Mouse (Mus musculus) spleen, adult 2 months (tissue): ENCODE results near the gene Arl6ip5. TPM values are rescaled to one million over a fixed set of nuclear protein-coding genes. Genes with fewer than 3 reads are reported as not detected.
"Not testable (repeated sequence)": the region's sequence is repeated elsewhere in the genome, so short reads cannot be mapped to it uniquely, and the experiment has no call there.

Experiments used
- DNase-seq, 2 experiments: peaks; one replicate each; pipeline versions ENCODE4 v3.0.0 to v3.0.0-alpha.2; 2012 to 2021; ENCODE audit warnings: low spot score in 2 of 2, low read depth in 1 of 2
- H3K27ac ChIP-seq: fragments of 200-500 bp; 2 replicates; pipeline ENCODE4 v1.5.1; 2012; ENCODE audit warnings: low read length, inconsistent platforms; ENCODE audit not compliant: insufficient read depth
- H3K27me3 ChIP-seq: fragments of 200-500 bp; 2 replicates; pipeline ENCODE4 v1.6.1; 2012; ENCODE audit warnings: mild to moderate bottlenecking, moderate library complexity, low read length, inconsistent platforms; ENCODE audit not compliant: control insufficient read depth, insufficient read depth
- H3K36me3 ChIP-seq: fragments of 200-500 bp; 2 replicates; pipeline ENCODE4 v1.6.1; 2012; ENCODE audit warnings: mild to moderate bottlenecking, low read length, inconsistent platforms; ENCODE audit not compliant: control insufficient read depth, insufficient read depth
- H3K4me1 ChIP-seq: fragments of 200-500 bp; 2 replicates; pipeline ENCODE4 v1.6.1; 2011; ENCODE audit warnings: inconsistent platforms; ENCODE audit not compliant: control insufficient read depth, insufficient read depth, insufficient read length
- H3K4me3 ChIP-seq: fragments of 200-500 bp; 2 replicates; pipeline ENCODE4 v1.5.1; 2011; ENCODE audit warnings: mild to moderate bottlenecking, inconsistent platforms; ENCODE audit not compliant: insufficient read depth, insufficient read length; ENCODE audit errors: extremely low read depth
- CTCF ChIP-seq: fragments of 200-500 bp; IDR thresholded peaks from 2 replicates; pipeline ENCODE4 v1.5.1; 2011; ENCODE audit warnings: mild to moderate bottlenecking, inconsistent platforms; ENCODE audit not compliant: insufficient read depth, insufficient read length, insufficient replicate concordance; ENCODE audit errors: extremely low read depth
- POLR2A ChIP-seq: fragments of 200-500 bp; IDR thresholded peaks from 2 replicates; pipeline ENCODE4 v1.6.1; 2011; ENCODE audit warnings: low read depth, low read length, inconsistent platforms
- WGBS: fragments of 180-500 bp; shearing (Covaris S2); methylation state at CpG from one replicate; pipeline ENCODE4 v1.1.7; 2018; 5-methylcytosine and 5-hydroxymethylcytosine counted together
- polyA plus RNA-seq: library from polyadenylated mRNA; depleted of rRNA; stranded (reverse); fragments of >200 nt; gene quantifications from 2 replicates; pipeline ENCODE4 v1.2.3, GENCODE M21; 2012

Gene Arl6ip5
- polyA plus RNA-seq, 1 experiment: 53.4 TPM

GRCm38 (mm10) chr6:97258489-97258888, 48.0 kb downstream of the Arl6ip5 start:
- TF ChIP-seq POLR2A (no peak), CTCF (no peak)
- WGBS: 85% methylated on average over 1 of the region's 1 CpGs
- Histone ChIP-seq H3K36me3 (no peaks in the 10 kb centered on the region), H3K27ac (no peak overlapping the region), H3K4me1 (no peaks in the 10 kb centered on the region), H3K4me3 (no peak overlapping the region), H3K27me3 (no peaks in the 10 kb centered on the region)
- DNase-seq: no peak

- not testable (repeated sequence) for H3K27ac ChIP-seq, DNase-seq, H3K27me3 ChIP-seq, H3K4me1 ChIP-seq, H3K36me3 ChIP-seq, H3K4me3 ChIP-seq
- 97% methylated on average over 2 of the region's 2 CpGs for WGBS
These were observed 49.4 kb downstream of the Arl6ip5 start for GRCm38 (mm10) chr6:97259926-97260325.

- TF ChIP-seq POLR2A: no peak
- TF ChIP-seq CTCF: no peak
- Histone ChIP-seq H3K4me1 (no peaks in the 10 kb centered on the region), H3K4me3 (no peak overlapping the region), H3K36me3 (no peaks in the 10 kb centered on the region), H3K27me3 (no peaks in the 10 kb centered on the region), H3K27ac (no peak overlapping the region)
- WGBS: 71% methylated on average over 4 of the region's 4 CpGs
- no peak for DNase-seq
These were observed 51.7 kb downstream of the Arl6ip5 start for GRCm38 (mm10) chr6:97262229-97262628.

DNA sequence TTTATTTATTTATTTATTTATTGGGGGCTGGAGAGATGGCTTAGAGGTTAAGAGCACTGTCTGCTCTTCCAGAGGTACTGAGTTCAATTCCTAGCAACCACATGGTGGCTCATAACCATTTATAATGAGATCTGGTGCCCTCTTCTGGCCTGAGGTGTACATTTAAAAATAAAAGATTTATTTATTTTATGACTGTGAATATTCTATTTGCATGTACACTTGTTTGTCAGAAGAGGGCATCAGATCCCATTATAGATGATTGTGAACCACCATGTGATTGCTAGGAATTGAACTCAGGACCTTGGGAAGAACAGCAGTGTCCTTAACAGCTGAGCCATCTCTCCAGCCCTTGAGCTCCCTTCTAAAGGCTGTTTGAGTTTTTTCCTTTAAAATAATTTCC, 53.3 kb downstream of the Arl6ip5 start:
- H3K27ac ChIP-seq, H3K27me3 ChIP-seq, H3K4me3 ChIP-seq, DNase-seq, H3K4me1 ChIP-seq, H3K36me3 ChIP-seq: not testable (repeated sequence)

- H3K27ac ChIP-seq: no peak overlapping the region
- no peak for DNase-seq
- no peaks in the 10 kb centered on the region for H3K36me3 ChIP-seq
- 88% methylated on average over 8 of the region's 8 CpGs for WGBS
- no peaks in the 10 kb centered on the region for H3K27me3 ChIP-seq
- TF ChIP-seq CTCF (no peak), POLR2A (no peak)
- no peak overlapping the region for H3K4me3 ChIP-seq
- H3K4me1 ChIP-seq: no peaks in the 10 kb centered on the region
These were observed 54.8 kb downstream of the Arl6ip5 start for GRCm38 (mm10) chr6:97265240-97265639.

GRCm38 (mm10) chr6:97265705-97266104, 55.2 kb downstream of the Arl6ip5 start:
- Histone ChIP-seq H3K4me1 (no peaks in the 10 kb centered on the region), H3K4me3 (no peak overlapping the region), H3K27me3 (no peaks in the 10 kb centered on the region), H3K27ac (no peak overlapping the region), H3K36me3 (no peaks in the 10 kb centered on the region)
- TF ChIP-seq CTCF (no peak), POLR2A (no peak)
- DNase-seq: no peak
- WGBS: 92% methylated on average over 3 of the region's 3 CpGs

GRCm38 (mm10) chr6:97266661-97267060, 56.2 kb downstream of the Arl6ip5 start:
- WGBS: 80% methylated on average over 4 of the region's 4 CpGs
- H3K36me3 ChIP-seq: no peaks in the 10 kb centered on the region
- no peak overlapping the region for H3K4me3 ChIP-seq
- no peak for DNase-seq
- TF ChIP-seq CTCF (no peak), POLR2A (no peak)
- H3K27ac ChIP-seq: no peak overlapping the region
- no peaks in the 10 kb centered on the region for H3K27me3 ChIP-seq
- H3K4me1 ChIP-seq: no peaks in the 10 kb centered on the region

DNA sequence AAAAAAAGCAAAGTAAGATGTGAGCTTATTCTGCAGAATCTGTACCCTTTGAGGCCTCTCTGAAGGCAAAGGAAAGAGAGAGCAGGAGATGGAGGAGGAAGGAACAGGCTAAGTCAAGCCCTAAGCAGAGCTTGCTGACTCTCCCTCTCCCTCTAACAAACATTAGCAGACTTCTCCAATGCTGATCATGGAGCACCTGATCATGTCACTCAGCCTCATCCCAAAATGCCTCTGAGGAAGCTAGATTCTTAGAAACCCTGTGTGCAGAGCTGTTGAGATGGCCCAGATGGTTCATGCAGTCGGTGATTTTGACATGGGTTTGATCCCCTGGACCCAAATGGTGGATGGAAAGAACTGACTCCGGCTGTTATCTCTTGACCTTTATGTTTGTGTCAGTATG, 56.6 kb downstream of the Arl6ip5 start:
- H3K27me3 ChIP-seq: no peaks in the 10 kb centered on the region
- H3K36me3 ChIP-seq: no peaks in the 10 kb centered on the region
- H3K27ac ChIP-seq: no peak overlapping the region
- H3K4me1 ChIP-seq: no peaks in the 10 kb centered on the region
- no peak for DNase-seq
- TF ChIP-seq CTCF: no peak
- TF ChIP-seq POLR2A: no peak
- no peak overlapping the region for H3K4me3 ChIP-seq
- 90% methylated on average over 2 of the region's 2 CpGs for WGBS
